26 mouse cellular contexts compared by ENCODE assay signal in genomic region chr5:72159537-72159936, GRCm38 (mm10). TPM values are rescaled to one million over a fixed set of nuclear protein-coding genes. Genes with fewer than 3 reads are reported as not detected.
DNase-seq lines count a peak whose midpoint lies in the region; ATAC-seq and TF ChIP-seq lines count a peak whose summit lies in the region.
"Had no signal": no experiment of that assay in that cellular context is flagged by ENCODE, and none has a peak within 500 bp of the region (broad histone marks: within the 10 kb centered on the region; RNA-seq: fewer than 3 reads in every experiment).

No protein-coding gene starts in this region.

- H3K9me3 ChIP-seq in heart, embryonic 12.5 days (replicated peaks) = no peaks in the 10 kb centered on the region
- H3K9me3 ChIP-seq in lung, embryonic 14.5 days (ENCODE audit: low read depth, low read length) = no peaks in the 10 kb centered on the region
- no peaks in the 10 kb centered on the region for H3K9me3 ChIP-seq in hindbrain, embryonic 10.5 days
- H3K9me3 ChIP-seq in forebrain, embryonic 13.5 days (replicated peaks) = no peaks in the 10 kb centered on the region
- H3K9me3 ChIP-seq: embryonic facial prominence, embryonic 13.5 days; forebrain, embryonic 10.5 days; G1E; hindbrain, embryonic 13.5 days; limb, embryonic 13.5 days; liver, embryonic 13.5 days; lung, embryonic 15.5 days; stomach, embryonic 15.5 days had no signal

- TF ChIP-seq POLR2A in lung, adult 2 months (IDR thresholded peaks at IDR 0.05; ENCODE audit: borderline replicate concordance, extremely low read depth, low read depth, low read length) = no peak

- no peak; the same call in 1 of the 2 replicates for ATAC-seq in heart, embryonic 12.5 days (ENCODE audit: insufficient number of reproducible peaks, low FRiP score)
- no peak for ATAC-seq in lung, embryonic 14.5 days (ENCODE audit: insufficient read depth)
- ATAC-seq in forebrain, embryonic 13.5 days = no peak
- ATAC-seq: forebrain, embryonic 16.5 days; intestine, postnatal 0 days had no signal

- no peak for TF ChIP-seq CTCF in lung, embryonic 14.5 days (IDR thresholded peaks at IDR 0.05; ENCODE audit: low read depth)
- TF ChIP-seq CTCF in lung, adult 2 months (IDR thresholded peaks at IDR 0.05; ENCODE audit: insufficient read depth, low read length) = no peak

- H3K27me3 ChIP-seq in heart, embryonic 12.5 days (replicated peaks) = no peaks in the 10 kb centered on the region
- no peaks in the 10 kb centered on the region for H3K27me3 ChIP-seq in lung, embryonic 14.5 days (ENCODE audit: insufficient read depth, low read length)
- H3K27me3 ChIP-seq in hindbrain, embryonic 10.5 days (ENCODE audit: insufficient read depth, poor library complexity, severe bottlenecking) = no peaks in the 10 kb centered on the region
- H3K27me3 ChIP-seq in forebrain, embryonic 13.5 days = no peaks in the 10 kb centered on the region
- H3K27me3 ChIP-seq: embryonic facial prominence, embryonic 13.5 days; hindbrain, embryonic 13.5 days; limb, embryonic 13.5 days; liver, embryonic 13.5 days; lung, embryonic 15.5 days; stomach, embryonic 15.5 days had no signal

- H3K9ac ChIP-seq in heart, embryonic 12.5 days = no peak overlapping the region
- no peak overlapping the region for H3K9ac ChIP-seq in lung, embryonic 14.5 days
- no peak overlapping the region for H3K9ac ChIP-seq in forebrain, embryonic 13.5 days
- H3K9ac ChIP-seq: embryonic facial prominence, embryonic 13.5 days; hindbrain, embryonic 13.5 days; limb, embryonic 13.5 days; liver, embryonic 13.5 days; lung, embryonic 15.5 days; stomach, embryonic 15.5 days had no signal

- H3K36me3 ChIP-seq in heart, embryonic 12.5 days = peaks cover 75% of the 10 kb centered on the region
- peaks cover 48% of the 10 kb centered on the region for H3K36me3 ChIP-seq in lung, embryonic 14.5 days (ENCODE audit: insufficient read depth)
- peaks cover 91% of the 10 kb centered on the region for H3K36me3 ChIP-seq in hindbrain, embryonic 10.5 days
- H3K36me3 ChIP-seq in forebrain, embryonic 13.5 days (ENCODE audit: poor library complexity, severe bottlenecking) = peaks cover 75% of the 10 kb centered on the region

- H3K4me2 ChIP-seq in heart, embryonic 12.5 days = no peak overlapping the region
- H3K4me2 ChIP-seq in lung, embryonic 14.5 days = no peak overlapping the region
- no peak overlapping the region for H3K4me2 ChIP-seq in forebrain, embryonic 13.5 days
- H3K4me2 ChIP-seq: embryonic facial prominence, embryonic 13.5 days; hindbrain, embryonic 13.5 days; limb, embryonic 13.5 days; liver, embryonic 13.5 days; lung, embryonic 15.5 days; midbrain, embryonic 11.5 days; stomach, embryonic 15.5 days had no signal

- peaks cover 22% of the 10 kb centered on the region for H3K4me1 ChIP-seq in heart, embryonic 12.5 days (replicated peaks)
- no peaks in the 10 kb centered on the region for H3K4me1 ChIP-seq in lung, embryonic 14.5 days (ENCODE audit: insufficient read depth)
- peaks cover 8% of the 10 kb centered on the region for H3K4me1 ChIP-seq in lung, adult 2 months (ENCODE audit: control insufficient read depth, insufficient read depth, low read length)
- H3K4me1 ChIP-seq in hindbrain, embryonic 10.5 days (replicated peaks) = no peaks in the 10 kb centered on the region
- no peaks in the 10 kb centered on the region for H3K4me1 ChIP-seq in forebrain, embryonic 13.5 days
- H3K4me1 ChIP-seq: embryonic facial prominence, embryonic 13.5 days; forebrain, embryonic 10.5 days; lung, embryonic 15.5 days had no signal

- H3K27ac ChIP-seq in heart, embryonic 12.5 days (ENCODE audit: poor library complexity, severe bottlenecking) = peak overlapping the region; percentile 63; the same call in 1 of the 2 replicates
- no peak overlapping the region for H3K27ac ChIP-seq in lung, embryonic 14.5 days (ENCODE audit: low read depth)
- H3K27ac ChIP-seq in hindbrain, embryonic 10.5 days = no peak overlapping the region
- no peak overlapping the region for H3K27ac ChIP-seq in forebrain, embryonic 13.5 days
- H3K27ac ChIP-seq: embryonic facial prominence, embryonic 13.5 days; forebrain, embryonic 10.5 days; hindbrain, embryonic 13.5 days; limb, embryonic 13.5 days; liver, embryonic 13.5 days; lung, embryonic 15.5 days; stomach, embryonic 15.5 days had no signal

- no peak for DNase-seq in heart, adult 8-10 months (ENCODE audit: low spot score)
- peak; percentile 11 for DNase-seq in lung, embryonic 14.5 days
- no peak for DNase-seq in lung, adult 2 months
- peak; percentile 18 for DNase-seq in 416B (ENCODE audit: low read depth)
- DNase-seq in CD8-positive naive resting alpha-beta T cell, adult 2 months (ENCODE audit: low read depth in 2 of 2, low spot score in 2 of 2) = peak; percentile 23 to 27
- DNase-seq in hindbrain, embryonic 10.5 days (ENCODE audit: low spot score) = no peak
- DNase-seq: adrenal gland, postnatal 14 days; cerebellum, adult 18-20 months; cerebellum, postnatal 10 days; kidney, adult 9 months; kidney, postnatal 10 days; liver, embryonic 13.5 days; lung, postnatal 36 days; thymus, postnatal 25 days had no signal

- H3K4me3 ChIP-seq in heart, embryonic 12.5 days = no peak overlapping the region
- H3K4me3 ChIP-seq in lung, embryonic 14.5 days (ENCODE audit: low read depth, low read length) = no peak overlapping the region
- H3K4me3 ChIP-seq in lung, adult 2 months (replicated peaks; ENCODE audit: extremely low read depth, low read depth, low read length) = no peak overlapping the region
- no peak overlapping the region for H3K4me3 ChIP-seq in hindbrain, embryonic 10.5 days
- H3K4me3 ChIP-seq in forebrain, embryonic 13.5 days = no peak overlapping the region
- H3K4me3 ChIP-seq: embryonic facial prominence, embryonic 13.5 days; forebrain, embryonic 10.5 days; hindbrain, embryonic 13.5 days; limb, embryonic 13.5 days; liver, embryonic 13.5 days; lung, embryonic 15.5 days; stomach, embryonic 15.5 days had no signal

- WGBS in heart, embryonic 12.5 days = 50% methylated on average over 6 of the region's 6 CpGs
- 42% methylated on average over 6 of the region's 6 CpGs for WGBS in lung, embryonic 14.5 days
- WGBS in lung, adult 2 months = 28% methylated on average over 6 of the region's 6 CpGs
- WGBS in hindbrain, embryonic 10.5 days = 86% methylated on average over 6 of the region's 6 CpGs
- 89% methylated on average over 6 of the region's 6 CpGs for WGBS in forebrain, embryonic 13.5 days

RNA-seq across cellular contexts. Expression of gene Commd8, which starts 8.5 kb away (rescaled TPM):
- 124 and 127 TPM in 2 replicates for polyA plus RNA-seq in heart, embryonic 12.5 days (2016; fragmentation: Nextera tagmentation; extraction: Ambion mirVana)
- total RNA-seq in heart, adult 8-10 months (2022) = 10 to 100 TPM; 40.5 to 44.6 (median 42.2) TPM
- 122 and 128 TPM in 2 replicates for polyA plus RNA-seq in lung, embryonic 14.5 days (2014; fragmentation: Nextera tagmentation; extraction: Ambion mirVana)
- 3.8 and 7.2 TPM in 2 replicates for polyA plus RNA-seq in lung, adult 2 months (2012; rRNA removed)
- 152 and 154 TPM in 2 replicates for polyA plus RNA-seq in hindbrain, embryonic 10.5 days (2016; fragmentation: Nextera tagmentation; extraction: Ambion mirVana)
- polyA plus RNA-seq in forebrain, embryonic 13.5 days (2015; fragmentation: Nextera tagmentation; extraction: Ambion mirVana) = 157 and 167 TPM in 2 replicates

Comparison
In these comparisons a context has a peak if more than half of its experiments do, and no peak if none do; other contexts are left out.
1. DNase-seq: peak in lung, embryonic 14.5 days (single experiment), 416B (single experiment) and CD8-positive naive resting alpha-beta T cell, adult 2 months (2 of 2); none in heart, adult 8-10 months (single experiment), lung, adult 2 months (single experiment) and hindbrain, embryonic 10.5 days (single experiment).
2. RNA of gene Commd8, which starts 8.5 kb away (polyA plus RNA-seq): 157 to 167 TPM in forebrain, embryonic 13.5 days, 152 to 154 TPM in hindbrain, embryonic 10.5 days, 124 to 127 TPM in heart, embryonic 12.5 days and 122 to 128 TPM in lung, embryonic 14.5 days; 3.8 to 7.2 TPM in lung, adult 2 months; every median in the first group is over 10 times any median in the second.